Mouse (Mus musculus) kidney, adult 9 months (tissue): ENCODE results near the gene H1fnt.

Experiments used
- DNase-seq: peaks from one replicate; pipeline ENCODE4 v3.0.0; 2022

H1fnt gene

DNA sequence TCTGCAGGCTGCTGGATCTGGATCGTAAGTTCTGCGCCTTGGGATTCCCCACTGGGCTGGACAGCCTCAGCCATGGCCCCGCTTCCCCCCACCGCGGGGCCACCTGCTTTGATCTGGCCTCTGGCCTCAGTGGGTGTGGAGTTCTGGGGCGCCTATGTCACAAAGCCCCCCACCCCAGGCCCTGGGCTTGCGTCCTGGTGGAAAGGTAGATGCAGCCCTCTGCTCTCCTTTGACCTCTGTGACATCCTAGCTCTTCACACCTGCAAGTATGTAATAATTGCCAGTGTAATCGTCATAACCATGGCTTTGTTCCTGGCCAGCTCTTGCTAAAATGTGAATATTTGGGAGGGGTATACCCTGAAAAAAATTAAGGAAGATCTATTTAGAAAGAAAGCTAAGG lies at the start of gene H1fnt:
Gene H1fnt, minus strand, starts transcription at position 101 of the 400 bp plus-strand sequence.
- DNase-seq = no peak

- peak; percentile 26 for DNase-seq
These were observed 38.8 kb upstream of the H1fnt start, which contains the start of gene Zfp641 for GRCm38 (mm10) chr15:98295628-98296551. Gene Zfp641, minus strand, starts transcription at chr15:98296161.

GRCm38 (mm10) chr15:98293651-98294050 lies 36.6 kb upstream of the H1fnt start:
- DNase-seq = no peak

DNA sequence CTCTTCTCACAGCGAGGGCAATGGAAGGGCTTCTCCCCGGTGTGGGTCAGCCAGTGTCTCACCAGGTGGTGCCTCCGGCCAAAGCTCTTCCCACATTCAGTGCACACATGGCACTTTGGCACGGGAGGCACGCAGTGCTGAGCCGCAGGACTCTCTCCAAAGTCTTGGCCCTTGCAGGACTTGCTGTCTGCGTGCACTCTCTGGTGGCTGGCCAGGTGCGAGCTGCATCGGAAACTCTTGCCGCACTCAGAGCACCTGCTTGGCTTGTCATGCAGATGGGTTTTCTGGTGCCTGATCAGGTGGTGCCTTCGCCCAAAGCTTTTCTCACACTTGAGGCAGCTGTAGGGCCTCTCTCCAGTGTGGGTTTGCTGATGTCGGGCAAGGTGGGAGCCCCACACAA lies 31.5 kb upstream of the H1fnt start:
- DNase-seq = peak; percentile 53

DNA sequence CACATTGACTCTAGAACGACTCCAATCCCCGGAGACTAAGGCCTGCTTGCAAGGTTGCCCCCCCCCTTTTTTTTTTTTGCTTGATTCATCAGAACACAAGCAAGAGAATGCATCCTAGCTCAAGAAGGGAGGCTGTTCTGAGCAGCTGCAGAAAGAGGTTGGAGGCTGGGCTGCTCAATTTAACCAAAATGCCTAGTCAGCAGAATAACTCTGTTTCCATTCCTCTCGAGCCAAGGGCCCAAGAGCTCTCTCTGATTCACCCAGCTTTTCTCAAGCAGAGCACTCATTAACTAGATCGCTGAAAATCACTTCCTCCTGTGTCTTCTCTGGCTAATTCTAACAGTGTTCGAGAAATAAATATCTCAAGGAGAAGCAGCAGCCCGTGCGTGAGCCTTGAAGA lies 29.3 kb upstream of the H1fnt start:
- DNase-seq = peak; percentile 67

DNA sequence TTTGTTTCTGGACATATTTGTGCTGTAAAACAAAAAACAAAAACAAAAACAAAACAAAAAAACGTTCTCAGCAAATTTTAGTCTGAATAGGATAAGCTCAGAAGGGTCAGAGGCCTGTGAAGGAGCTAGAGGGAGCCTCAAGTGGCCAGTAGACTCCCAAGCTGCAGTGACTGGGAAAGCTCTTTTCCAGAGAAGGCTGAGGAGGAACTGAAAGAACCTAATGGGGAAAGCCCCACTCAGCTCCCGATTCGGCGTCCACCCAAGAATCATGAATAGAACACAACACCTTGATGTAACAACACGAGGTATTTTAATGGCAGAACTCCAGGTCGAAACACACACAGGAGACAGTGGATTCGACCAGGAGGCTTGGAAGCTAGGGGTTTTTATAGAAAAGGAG lies 683 bp upstream of the H1fnt start:
- DNase-seq = no peak

GRCm38 (mm10) chr15:98256271-98256670 lies 822 bp downstream of the H1fnt start:
- DNase-seq = peak; percentile 95

DNA sequence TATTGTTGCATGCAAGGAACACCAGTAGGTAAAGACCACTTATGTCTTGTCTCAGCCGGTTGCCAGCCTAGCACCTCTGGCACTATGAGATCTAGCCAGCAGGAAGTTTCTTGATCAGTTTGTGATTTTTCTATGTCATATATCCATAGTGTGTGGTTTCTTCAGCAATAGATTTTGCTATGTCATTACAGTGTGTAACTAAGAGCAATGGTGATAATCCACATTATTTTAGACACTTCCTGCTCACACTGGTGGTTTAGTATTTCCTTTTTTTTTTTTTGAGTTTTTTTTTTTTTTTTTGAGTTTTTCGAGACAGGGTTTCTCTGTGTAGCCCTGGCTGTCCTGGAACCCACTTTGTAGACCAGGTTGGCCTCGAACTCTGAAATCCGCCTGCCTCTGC lies 21.7 kb downstream of the H1fnt start:
- no peak for DNase-seq

DNA sequence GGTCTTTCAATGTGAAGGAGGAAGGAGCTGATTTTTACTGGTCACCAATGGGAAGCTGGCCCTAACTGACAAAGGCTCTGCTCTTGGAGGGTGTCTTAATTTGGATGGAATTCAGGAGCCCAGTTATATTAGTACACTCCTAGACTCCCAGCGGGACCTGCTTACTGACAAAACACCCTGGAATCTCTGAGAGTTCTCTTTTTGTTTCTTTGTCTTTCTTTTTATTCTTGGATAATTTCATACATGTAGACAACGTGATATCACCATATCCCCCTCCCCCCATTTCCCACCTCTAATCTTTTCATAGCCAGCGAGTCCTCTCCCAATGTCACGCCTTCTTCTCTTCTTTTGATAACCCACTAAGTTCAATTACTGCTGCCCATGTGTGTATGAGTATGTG lies 22.7 kb downstream of the H1fnt start, which contains the start of gene Olfr286:
Gene Olfr286, minus strand, starts transcription at position 101 of the 400 bp plus-strand sequence.
- DNase-seq = no peak

DNA sequence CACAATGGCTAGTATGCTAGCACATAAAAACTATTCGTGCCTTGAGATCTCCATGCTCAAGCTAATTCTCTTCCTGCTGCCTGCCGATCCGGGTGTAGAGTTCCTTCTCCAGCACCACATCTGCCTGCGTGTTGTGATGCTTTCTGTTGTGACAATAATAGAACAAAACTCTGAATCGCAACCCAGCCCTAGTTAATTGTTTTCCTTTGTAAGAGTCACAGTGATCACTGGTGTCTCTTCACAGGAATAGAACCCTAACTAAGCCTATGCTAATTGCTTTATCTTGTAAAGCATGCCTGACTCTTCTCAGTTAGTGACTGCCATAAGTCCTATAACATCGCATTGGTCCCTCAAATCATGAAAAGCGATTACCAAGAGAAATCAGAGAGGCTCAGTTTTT lies 31.0 kb downstream of the H1fnt start:
- DNase-seq = no peak

- no peak for DNase-seq
These were observed 31.5 kb downstream of the H1fnt start for GRCm38 (mm10) chr15:98225610-98226009.

- no peak for DNase-seq
These were observed 34.7 kb downstream of the H1fnt start for GRCm38 (mm10) chr15:98222377-98222776.

DNA sequence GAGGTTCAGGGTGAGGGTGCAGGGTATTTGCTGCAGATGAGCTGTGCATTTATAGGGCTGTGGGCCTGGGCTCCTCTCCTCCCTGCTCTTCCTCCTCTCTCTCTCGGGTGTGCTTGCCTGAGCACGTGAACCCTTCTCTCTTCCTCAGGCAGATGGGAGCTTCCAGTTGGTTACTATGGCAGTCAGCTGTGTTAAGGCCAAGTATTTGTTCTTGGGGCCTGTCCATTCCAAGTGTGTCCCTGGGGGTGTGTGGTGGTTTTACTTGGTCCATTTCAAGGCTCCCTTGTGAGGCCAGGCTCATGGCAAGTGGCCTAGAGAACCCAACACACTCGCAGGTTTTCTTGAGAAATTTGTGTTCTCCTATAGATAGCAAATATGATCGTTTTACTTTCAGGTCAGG lies 36.2 kb downstream of the H1fnt start, which contains the start of the genes Gm44579 and Olfr287:
Gene Gm44579, minus strand, starts transcription at position 101 of the 400 bp plus-strand sequence.
Gene Olfr287, minus strand, starts transcription at position 180 of the 400 bp plus-strand sequence.
- DNase-seq = no peak

DNA sequence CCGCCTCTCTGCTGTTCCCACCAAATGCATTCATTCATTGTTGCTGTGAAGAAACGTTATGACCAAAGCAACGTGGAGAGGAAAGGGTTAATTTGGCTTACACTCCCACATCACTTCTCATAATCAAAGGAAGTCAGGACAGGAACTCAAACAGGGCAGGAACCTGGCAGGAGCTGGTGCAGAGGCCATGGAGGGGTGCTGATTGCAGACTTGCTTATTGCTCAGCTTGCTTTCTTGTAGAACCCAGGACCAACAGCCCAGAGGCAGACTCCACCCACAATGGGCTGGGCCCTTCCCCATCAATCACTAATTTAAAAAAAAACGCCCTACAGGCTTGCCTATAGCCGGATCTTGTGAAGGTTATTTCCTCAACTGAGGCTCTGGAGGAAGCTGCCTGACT lies 43.0 kb downstream of the H1fnt start:
- DNase-seq = no peak

GRCm38 (mm10) chr15:98213336-98213870 lies 43.7 kb downstream of the H1fnt start:
- DNase-seq = peak; percentile 30

DNA sequence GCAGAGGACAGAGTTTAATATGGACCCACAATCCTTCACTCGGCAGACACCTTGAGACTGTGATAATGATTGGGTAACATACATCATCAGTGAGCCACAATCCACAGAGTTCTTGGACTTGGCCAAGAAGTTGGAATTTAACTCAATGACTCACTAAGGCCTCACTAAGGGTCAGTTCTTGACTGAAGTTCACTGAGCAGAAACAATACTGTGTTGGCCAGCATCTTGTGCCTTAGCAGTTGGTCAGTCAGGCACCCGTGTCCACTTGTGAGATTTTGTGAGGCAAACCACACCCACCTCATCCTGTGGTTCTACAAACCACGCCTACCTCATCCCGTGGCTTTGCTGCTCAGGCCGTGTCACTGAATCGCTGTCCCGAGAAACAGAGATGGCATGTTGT lies 47.4 kb downstream of the H1fnt start:
- DNase-seq = peak; percentile 82
